Mouse (Mus musculus): ENCODE measurements around the gene Lrrk1. TPM values are rescaled to one million over a fixed set of nuclear protein-coding genes. Genes with fewer than 3 reads are reported as not detected.

Gene Lrrk1
- polyA plus RNA-seq, 1 experiment from 2014 or later: 10.1 TPM

DNA sequence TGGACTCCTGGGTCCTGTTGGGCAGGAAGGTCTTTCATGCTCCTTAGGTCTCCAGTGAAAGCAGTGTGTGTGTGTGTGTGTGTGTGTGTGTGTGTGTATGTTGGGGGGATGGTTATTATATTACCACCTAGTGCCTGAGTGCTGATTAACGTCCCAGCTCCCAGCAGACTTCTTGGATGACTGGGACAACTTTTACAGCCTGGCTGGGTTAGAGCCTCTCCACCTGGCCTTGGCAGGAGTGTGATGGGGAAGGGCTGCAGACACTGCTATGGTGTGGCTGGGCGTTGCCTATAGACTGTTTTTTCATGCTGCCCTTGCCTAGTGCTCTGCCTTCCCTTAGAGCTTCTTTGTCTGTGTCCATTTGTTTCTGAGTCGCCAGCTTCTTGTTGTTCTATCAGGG lies 48.1 kb downstream of the Lrrk1 start:
- DNase-seq (ENCODE audit: low spot score): no peak

GRCm38 (mm10) chr7:66339625-66340024 lies 48.5 kb downstream of the Lrrk1 start:
- DNase-seq (ENCODE audit: low spot score): no peak

DNA sequence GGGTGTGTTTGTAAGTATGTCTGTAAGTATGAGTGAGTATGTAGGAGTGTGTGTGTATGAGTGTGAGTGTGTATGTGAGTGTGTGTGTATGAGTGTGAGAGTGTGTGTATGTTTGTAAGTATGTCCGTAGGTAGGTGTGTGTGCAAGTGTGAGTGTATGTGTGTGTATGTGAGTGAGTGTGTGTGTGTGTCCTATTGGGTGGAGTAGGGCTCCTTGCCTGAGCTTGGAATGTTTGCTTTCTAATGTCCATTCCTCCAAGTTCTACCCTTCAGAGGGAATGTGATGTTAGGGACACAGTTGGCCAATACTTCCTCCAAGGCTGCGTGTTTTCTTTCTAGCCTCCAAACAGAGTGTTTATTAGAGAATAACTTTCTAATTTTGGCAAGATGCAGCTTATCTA lies 51.2 kb downstream of the Lrrk1 start:
- no peak for DNase-seq (ENCODE audit: low spot score)

- DNase-seq (ENCODE audit: low spot score): no peak
Observed at GRCm38 (mm10) chr7:66333906-66334500, 54.1 kb downstream of the Lrrk1 start.

- DNase-seq (ENCODE audit: low spot score): no peak
Observed at GRCm38 (mm10) chr7:66332340-66332739, 55.8 kb downstream of the Lrrk1 start.

DNA sequence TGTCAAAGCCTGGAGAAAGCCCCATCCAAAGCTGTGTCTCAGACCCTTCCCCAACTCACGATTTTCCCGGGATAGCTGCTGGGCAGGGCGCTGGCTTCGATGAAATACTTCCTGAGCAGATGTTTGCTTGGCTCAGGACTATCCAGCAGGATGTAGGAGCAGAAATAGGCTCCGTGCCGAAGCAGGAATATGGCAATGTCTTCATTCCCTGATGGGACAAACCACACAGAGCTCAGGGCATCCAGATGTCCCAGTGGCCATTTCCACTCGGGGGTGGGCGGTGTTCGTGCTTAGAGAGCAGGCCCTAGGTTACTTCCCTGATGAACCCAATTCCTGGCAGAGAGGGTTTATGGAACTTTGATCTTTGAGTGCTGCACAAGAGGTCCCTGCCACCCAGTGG lies 57.5 kb downstream of the Lrrk1 start:
- DNase-seq (ENCODE audit: low spot score): no peak

DNA sequence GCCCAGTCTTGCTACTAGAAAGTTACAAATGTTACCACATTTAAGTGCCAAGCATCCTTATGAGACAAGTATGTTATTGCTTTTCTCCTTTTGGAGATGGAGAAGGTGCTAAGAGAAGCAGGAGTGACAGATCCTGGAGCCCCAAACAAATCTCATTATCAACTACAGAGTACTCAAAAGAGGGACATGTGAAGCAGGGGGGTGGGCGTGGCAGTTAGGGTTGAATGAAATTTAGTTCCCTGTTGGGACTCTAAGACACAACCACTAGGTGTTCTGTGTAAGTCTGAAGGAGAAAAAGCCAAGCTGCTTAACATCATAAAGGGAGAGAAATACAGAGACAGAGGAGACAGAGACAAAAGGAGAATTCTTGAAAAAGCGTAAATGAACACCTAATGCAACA lies 60.6 kb downstream of the Lrrk1 start:
- DNase-seq (ENCODE audit: low spot score): no peak

DNA sequence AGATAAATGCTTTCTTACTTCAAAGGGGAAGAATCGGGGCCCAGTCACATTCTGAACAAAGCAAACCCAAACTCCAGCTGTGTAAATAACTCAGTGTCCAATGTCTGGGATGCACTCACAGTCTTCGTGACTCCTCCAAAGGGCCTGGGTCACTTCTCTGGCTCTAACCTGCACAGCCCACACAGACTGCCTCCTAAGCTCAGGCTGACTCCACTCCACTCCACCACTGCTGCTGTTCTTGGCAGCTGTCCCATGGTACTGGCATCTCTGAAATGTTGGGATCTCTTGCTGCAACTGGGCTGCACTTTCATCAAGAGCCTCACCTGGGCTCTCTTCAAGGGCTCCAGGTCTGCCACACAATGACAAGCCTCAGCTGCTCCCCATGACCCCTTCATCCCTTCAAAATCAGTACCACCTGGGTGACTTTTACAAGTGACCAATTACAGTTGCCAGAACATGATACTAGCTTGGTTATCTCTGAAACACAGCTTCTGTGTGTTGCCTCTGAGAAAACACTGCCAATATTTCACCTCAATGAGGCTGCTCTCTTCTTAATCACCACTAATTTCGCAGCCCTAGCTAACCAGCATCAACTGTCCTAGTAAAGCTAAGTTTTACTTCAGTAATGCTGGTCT lies 62.6 kb downstream of the Lrrk1 start:
- no peak for DNase-seq (ENCODE audit: low spot score)

GRCm38 (mm10) chr7:66323252-66324015 lies 64.7 kb downstream of the Lrrk1 start:
- DNase-seq (ENCODE audit: low spot score): no peak

DNA sequence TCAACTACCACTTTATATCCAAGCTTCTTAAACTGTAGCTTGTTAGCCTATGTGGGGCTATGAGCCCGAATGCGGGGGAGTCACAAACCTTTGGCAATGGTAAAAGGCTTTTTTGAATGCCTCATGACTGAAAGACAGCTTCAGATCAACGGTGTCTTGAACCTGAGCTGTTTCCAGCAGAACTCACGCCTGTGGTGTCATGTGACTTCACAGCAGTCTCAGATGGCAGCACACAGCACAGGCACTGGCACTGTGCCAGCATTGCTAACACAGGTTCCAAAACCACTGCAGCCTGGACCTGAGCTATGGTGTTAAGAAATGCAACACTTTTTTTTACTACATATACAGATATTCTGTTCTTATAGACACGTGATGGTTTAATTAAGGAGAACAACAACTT lies 67.2 kb downstream of the Lrrk1 start:
- no peak for DNase-seq (ENCODE audit: low spot score)

DNA sequence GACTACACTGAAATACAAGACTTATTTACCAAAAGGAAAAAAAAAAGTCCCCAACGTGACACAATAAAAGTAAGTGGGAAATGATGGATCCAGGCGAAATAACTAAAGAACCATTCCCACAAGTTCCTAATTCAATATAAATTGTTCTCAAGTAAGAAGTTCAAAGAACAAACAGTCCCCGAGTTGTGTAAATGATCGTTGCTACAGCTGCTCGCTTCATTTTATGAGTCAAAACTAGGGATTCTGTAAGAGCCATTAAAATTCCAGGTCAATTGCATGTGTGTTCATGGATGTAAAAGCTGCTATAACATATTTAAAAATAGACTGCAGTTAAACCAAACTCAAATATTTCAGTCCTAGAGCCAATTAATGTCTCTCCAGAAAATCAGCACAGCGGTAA lies 70.0 kb downstream of the Lrrk1 start:
- DNase-seq (ENCODE audit: low spot score): no peak

GRCm38 (mm10) chr7:66310670-66311656 lies 77.2 kb downstream of the Lrrk1 start:
- no peak for DNase-seq (ENCODE audit: low spot score)

DNA sequence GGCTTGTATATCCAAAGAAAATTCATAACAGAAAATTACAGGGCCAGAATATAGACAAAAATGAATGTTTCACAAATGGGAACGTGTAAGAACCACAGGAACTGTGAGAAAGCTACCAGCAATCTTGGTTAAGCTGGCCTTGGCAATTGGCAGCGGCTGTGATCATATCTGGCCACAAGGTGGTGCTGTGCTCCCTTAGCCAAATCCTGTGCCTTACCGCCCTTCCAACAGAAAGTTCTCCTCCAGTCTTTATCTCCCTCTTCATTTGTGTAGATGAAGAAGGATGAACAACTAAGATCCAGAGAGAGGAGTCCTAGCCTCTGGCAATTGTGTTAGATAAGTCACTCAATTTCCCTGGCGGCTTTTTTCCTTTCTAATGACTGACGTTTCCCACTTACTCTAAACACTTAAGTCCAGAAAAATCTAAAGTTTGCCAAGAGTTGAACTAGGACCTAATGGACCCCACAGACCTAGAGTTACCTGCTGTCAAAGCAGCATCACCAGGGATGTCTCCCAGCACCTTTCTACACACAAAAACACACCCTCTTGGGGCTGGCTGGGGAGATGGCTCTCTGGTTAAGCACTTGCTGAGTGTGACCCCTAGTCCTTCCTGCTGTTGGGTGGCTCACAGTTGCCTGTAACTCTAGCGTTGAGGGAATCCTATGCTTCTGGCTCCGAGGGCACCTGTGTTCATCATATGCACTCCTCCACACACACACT lies 78.0 kb downstream of the Lrrk1 start:
- peak; percentile 64 for DNase-seq (ENCODE audit: low spot score)

GRCm38 (mm10) chr7:66309240-66309949 lies 78.8 kb downstream of the Lrrk1 start:
- no peak for DNase-seq (ENCODE audit: low spot score)

DNA sequence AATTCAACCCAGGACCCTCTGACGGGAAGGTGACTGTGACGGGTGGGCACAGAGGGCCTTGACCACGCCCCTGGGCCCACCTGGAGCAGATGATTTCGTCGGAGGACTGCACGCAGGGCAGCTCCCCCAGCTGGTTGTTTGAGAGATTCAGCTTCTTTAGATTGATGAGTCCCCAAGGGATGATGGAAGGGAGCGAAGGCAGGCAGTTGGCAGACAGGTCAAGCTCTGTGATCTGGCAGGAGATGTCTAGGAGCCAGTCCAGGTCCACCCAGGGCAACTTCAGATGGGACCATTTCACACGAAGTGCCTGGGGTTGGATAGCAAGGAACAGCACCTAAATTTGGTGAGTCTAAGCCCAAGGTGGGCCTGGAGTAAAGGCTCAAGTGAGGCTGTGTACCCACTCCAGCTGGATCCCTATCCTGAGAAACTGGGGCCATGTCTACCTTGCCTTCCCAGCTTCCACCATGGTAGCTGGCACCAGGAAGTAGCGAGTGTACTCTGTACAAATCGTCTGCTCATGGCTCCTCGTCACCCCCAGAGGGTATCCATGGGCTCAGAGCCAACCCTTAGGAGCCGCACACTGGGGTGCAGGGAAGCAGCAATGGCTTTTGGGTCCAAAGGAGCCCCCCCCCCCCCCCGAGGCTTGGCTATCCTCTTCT lies 79.4 kb downstream of the Lrrk1 start:
- no peak for DNase-seq (ENCODE audit: low spot score)

- DNase-seq (ENCODE audit: low spot score): no peak
Observed at GRCm38 (mm10) chr7:66307791-66308190, 80.4 kb downstream of the Lrrk1 start.

- no peak for DNase-seq (ENCODE audit: low spot score)
Observed at GRCm38 (mm10) chr7:66305714-66306198, 82.4 kb downstream of the Lrrk1 start.

GRCm38 (mm10) chr7:66304993-66305713 lies 83.0 kb downstream of the Lrrk1 start:
- no peak for DNase-seq (ENCODE audit: low spot score)
